Mouse (Mus musculus): ENCODE measurements around the gene Rnf145. TPM values are rescaled to one million over a fixed set of nuclear protein-coding genes. Genes with fewer than 3 reads are reported as not detected.

Rnf145 gene
- polyA plus RNA-seq, 1 experiment, result 56.2 TPM

- Histone ChIP-seq H3K4me3 (ENCODE audit: low read depth, low read length) (no peak overlapping the region), H3K9me3 (replicated peaks; ENCODE audit: control insufficient read depth, insufficient read depth, low read length, poor library complexity, severe bottlenecking) (no peaks in the 10 kb centered on the region), H3K36me3 (ENCODE audit: control insufficient read depth, insufficient read depth, low read length, poor library complexity, severe bottlenecking) (no peaks in the 10 kb centered on the region), H3K27me3 (ENCODE audit: control insufficient read depth, insufficient read depth, low read length, poor library complexity, severe bottlenecking) (no peaks in the 10 kb centered on the region), H3K4me1 (ENCODE audit: control insufficient read depth, insufficient read depth, low read length) (no peaks in the 10 kb centered on the region), H3K9ac (ENCODE audit: low read depth, poor library complexity, severe bottlenecking) (no peak overlapping the region), H3K27ac (ENCODE audit: insufficient read depth, low read length) (no peak overlapping the region)
- TF ChIP-seq CTCF (IDR thresholded peaks at IDR 0.05; ENCODE audit: low read depth, low read length), result no peak
- no peak for TF ChIP-seq EP300 (IDR thresholded peaks at IDR 0.05; ENCODE audit: insufficient read depth, low read depth, low read length)
- no peak for TF ChIP-seq POLR2A (IDR thresholded peaks at IDR 0.05; ENCODE audit: insufficient read depth, low read length)
These were observed 4.1 kb upstream of the Rnf145 start for GRCm38 (mm10) chr11:44514666-44515065.

- TF ChIP-seq EP300 (IDR thresholded peaks at IDR 0.05; ENCODE audit: insufficient read depth, low read depth, low read length) (no peak), CTCF (IDR thresholded peaks at IDR 0.05; ENCODE audit: low read depth, low read length) (no peak), POLR2A (IDR thresholded peaks at IDR 0.05; ENCODE audit: insufficient read depth, low read length) (no peak)
- Histone ChIP-seq H3K4me1 (ENCODE audit: control insufficient read depth, insufficient read depth, low read length) (no peaks in the 10 kb centered on the region), H3K27ac (ENCODE audit: insufficient read depth, low read length) (no peak overlapping the region), H3K27me3 (ENCODE audit: control insufficient read depth, insufficient read depth, low read length, poor library complexity, severe bottlenecking) (no peaks in the 10 kb centered on the region), H3K36me3 (ENCODE audit: control insufficient read depth, insufficient read depth, low read length, poor library complexity, severe bottlenecking) (no peaks in the 10 kb centered on the region), H3K9ac (ENCODE audit: low read depth, poor library complexity, severe bottlenecking) (no peak overlapping the region), H3K4me3 (ENCODE audit: low read depth, low read length) (no peak overlapping the region), H3K9me3 (replicated peaks; ENCODE audit: control insufficient read depth, insufficient read depth, low read length, poor library complexity, severe bottlenecking) (no peaks in the 10 kb centered on the region)
These were observed 2.4 kb upstream of the Rnf145 start for GRCm38 (mm10) chr11:44516362-44516761.

GRCm38 (mm10) chr11:44517561-44518280, 1.0 kb upstream of the Rnf145 start:
- no peak overlapping the region for H3K27ac ChIP-seq (ENCODE audit: insufficient read depth, low read length)

GRCm38 (mm10) chr11:44519096-44519949, 559 bp downstream of the Rnf145 start:
- TF ChIP-seq EP300 (IDR thresholded peaks at IDR 0.05; ENCODE audit: insufficient read depth, low read depth, low read length) (no peak), CTCF (IDR thresholded peaks at IDR 0.05; ENCODE audit: low read depth, low read length) (no peak), POLR2A (IDR thresholded peaks at IDR 0.05; ENCODE audit: insufficient read depth, low read length) (no peak)
- peak overlapping the region; percentile 80 for H3K4me3 ChIP-seq (ENCODE audit: low read depth, low read length)

More at GRCm38 (mm10) chr11:44517561-44518280, 1.0 kb upstream of the Rnf145 start:
- Histone ChIP-seq H3K36me3 (ENCODE audit: control insufficient read depth, insufficient read depth, low read length, poor library complexity, severe bottlenecking) (no peaks in the 10 kb centered on the region), H3K4me1 (ENCODE audit: control insufficient read depth, insufficient read depth, low read length) (no peaks in the 10 kb centered on the region), H3K9ac (ENCODE audit: low read depth, poor library complexity, severe bottlenecking) (peak overlapping the region; percentile 97), H3K4me3 (ENCODE audit: low read depth, low read length) (no peak overlapping the region), H3K9me3 (replicated peaks; ENCODE audit: control insufficient read depth, insufficient read depth, low read length, poor library complexity, severe bottlenecking) (no peaks in the 10 kb centered on the region), H3K27me3 (ENCODE audit: control insufficient read depth, insufficient read depth, low read length, poor library complexity, severe bottlenecking) (no peaks in the 10 kb centered on the region)
- TF ChIP-seq EP300 (IDR thresholded peaks at IDR 0.05; ENCODE audit: insufficient read depth, low read depth, low read length) (no peak), CTCF (IDR thresholded peaks at IDR 0.05; ENCODE audit: low read depth, low read length) (peak; percentile 40)

GRCm38 (mm10) chr11:44519950-44520761, 1.4 kb downstream of the Rnf145 start:
- no peaks in the 10 kb centered on the region for H3K4me1 ChIP-seq (ENCODE audit: control insufficient read depth, insufficient read depth, low read length)
- no peak overlapping the region for H3K27ac ChIP-seq (ENCODE audit: insufficient read depth, low read length)
- peak overlapping the region; percentile 97 for H3K9ac ChIP-seq (ENCODE audit: low read depth, poor library complexity, severe bottlenecking)
- no peaks in the 10 kb centered on the region for H3K9me3 ChIP-seq (replicated peaks; ENCODE audit: control insufficient read depth, insufficient read depth, low read length, poor library complexity, severe bottlenecking)
- no peaks in the 10 kb centered on the region for H3K27me3 ChIP-seq (ENCODE audit: control insufficient read depth, insufficient read depth, low read length, poor library complexity, severe bottlenecking)
- H3K36me3 ChIP-seq (ENCODE audit: control insufficient read depth, insufficient read depth, low read length, poor library complexity, severe bottlenecking), result peaks cover 6% of the 10 kb centered on the region
- H3K4me3 ChIP-seq (ENCODE audit: low read depth, low read length), result peak overlapping the region; percentile 80
- TF ChIP-seq EP300 (IDR thresholded peaks at IDR 0.05; ENCODE audit: insufficient read depth, low read depth, low read length) (no peak), CTCF (IDR thresholded peaks at IDR 0.05; ENCODE audit: low read depth, low read length) (no peak), POLR2A (IDR thresholded peaks at IDR 0.05; ENCODE audit: insufficient read depth, low read length) (no peak)

More at GRCm38 (mm10) chr11:44519096-44519949, 559 bp downstream of the Rnf145 start:
- Histone ChIP-seq H3K27me3 (ENCODE audit: control insufficient read depth, insufficient read depth, low read length, poor library complexity, severe bottlenecking) (no peaks in the 10 kb centered on the region), H3K9ac (ENCODE audit: low read depth, poor library complexity, severe bottlenecking) (peak overlapping the region; percentile 97), H3K9me3 (replicated peaks; ENCODE audit: control insufficient read depth, insufficient read depth, low read length, poor library complexity, severe bottlenecking) (no peaks in the 10 kb centered on the region), H3K4me1 (ENCODE audit: control insufficient read depth, insufficient read depth, low read length) (no peaks in the 10 kb centered on the region), H3K36me3 (ENCODE audit: control insufficient read depth, insufficient read depth, low read length, poor library complexity, severe bottlenecking) (no peaks in the 10 kb centered on the region), H3K27ac (ENCODE audit: insufficient read depth, low read length) (no peak overlapping the region)

Data from ES-Bruce4 (cell line).